Mouse (Mus musculus) gastrocnemius, postnatal 25 days (tissue): ENCODE measurements at regions not wholly inside any gene's neighbourhood (a gene's known extent, or its start where the extent isn't known, plus 50 kb on each side); places are given as distances from the start of the nearest gene placed in this dataset.

Experiments used
- DNase-seq: peaks from one replicate; pipeline ENCODE4 v3.0.0; 2022

- no peak for DNase-seq
Measured at GRCm38 (mm10) chr1:184454381-184454780, 278.0 kb downstream of the Hlx start.

- DNase-seq: no peak
Measured at GRCm38 (mm10) chr1:184453673-184454072, 278.7 kb downstream of the Hlx start.

GRCm38 (mm10) chr1:184453061-184453460, 279.4 kb downstream of the Hlx start:
- DNase-seq: no peak

- no peak for DNase-seq
Measured at GRCm38 (mm10) chr1:184451686-184452085, 280.7 kb downstream of the Hlx start.

- peak; percentile 80 for DNase-seq
Measured at GRCm38 (mm10) chr1:184449007-184449406, 283.4 kb downstream of the Hlx start.

GRCm38 (mm10) chr1:184447911-184448310, 284.5 kb downstream of the Hlx start:
- peak; percentile 83 for DNase-seq

- peak; percentile 68 for DNase-seq
Measured at GRCm38 (mm10) chr1:184447161-184447667, 285.2 kb downstream of the Hlx start.

- no peak for DNase-seq
Measured at GRCm38 (mm10) chr1:184444189-184444588, 288.2 kb downstream of the Hlx start.

- DNase-seq: no peak
Measured at GRCm38 (mm10) chr1:184442701-184443100, 289.7 kb downstream of the Hlx start.

GRCm38 (mm10) chr1:184441005-184441557, 291.3 kb downstream of the Hlx start:
- no peak for DNase-seq

GRCm38 (mm10) chr1:184439506-184439905, 292.9 kb downstream of the Hlx start:
- peak; percentile 43 for DNase-seq

- no peak for DNase-seq
Measured at GRCm38 (mm10) chr1:184436387-184436786, 296.0 kb downstream of the Hlx start.

- DNase-seq: no peak
Measured at GRCm38 (mm10) chr1:184428612-184429011, 303.8 kb downstream of the Hlx start.

GRCm38 (mm10) chr1:184428035-184428434, 304.4 kb downstream of the Hlx start:
- no peak for DNase-seq

GRCm38 (mm10) chr1:184425694-184426093, 306.7 kb downstream of the Hlx start:
- peak; percentile 37 for DNase-seq

- DNase-seq: no peak
Measured at GRCm38 (mm10) chr1:184424035-184424434, 308.4 kb downstream of the Hlx start.

- no peak for DNase-seq
Measured at GRCm38 (mm10) chr1:184412596-184412995, 319.8 kb downstream of the Hlx start.

- DNase-seq: no peak
Measured at GRCm38 (mm10) chr1:184411066-184411465, 321.4 kb downstream of the Hlx start.

- DNase-seq: no peak
Measured at GRCm38 (mm10) chr1:184409986-184410385, 322.4 kb downstream of the Hlx start.

GRCm38 (mm10) chr1:184402985-184403384, 329.4 kb downstream of the Hlx start:
- DNase-seq: no peak

- DNase-seq: peak; percentile 27
Measured at GRCm38 (mm10) chr1:184395215-184395614, 337.2 kb downstream of the Hlx start.

GRCm38 (mm10) chr1:184394559-184395194, 337.7 kb downstream of the Hlx start:
- DNase-seq: peak; percentile 47

- no peak for DNase-seq
Measured at GRCm38 (mm10) chr1:184384088-184384823, 348.2 kb downstream of the Hlx start.
